ENCODE assay signal across 23 mouse cellular contexts in the genomic region with DNA sequence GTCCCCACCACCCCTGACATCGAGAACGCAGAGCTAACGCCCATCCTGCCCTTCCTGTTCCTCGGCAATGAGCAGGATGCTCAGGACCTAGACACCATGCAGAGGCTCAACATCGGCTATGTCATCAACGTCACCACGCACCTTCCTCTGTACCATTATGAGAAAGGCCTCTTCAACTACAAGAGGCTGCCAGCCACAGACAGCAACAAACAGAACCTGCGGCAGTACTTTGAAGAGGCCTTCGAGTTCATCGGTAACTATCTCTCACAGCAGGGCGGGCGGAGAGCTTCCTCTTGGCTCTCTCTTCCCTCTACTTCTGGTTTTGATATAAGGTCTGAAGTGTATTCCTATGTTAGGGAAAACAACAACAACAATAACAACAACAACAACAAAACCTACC. TPM values are rescaled to one million over a fixed set of nuclear protein-coding genes. Genes with fewer than 3 reads are reported as not detected.
DNase-seq lines count a peak whose midpoint lies in the region; ATAC-seq and TF ChIP-seq lines count a peak whose summit lies in the region.
"Had no signal": no experiment of that assay in that cellular context is flagged by ENCODE, and none has a peak within 500 bp of the region (broad histone marks: within the 10 kb centered on the region; RNA-seq: fewer than 3 reads in every experiment).

No protein-coding gene starts in this region.

- DNase-seq in CD4-positive, CD25-positive, alpha-beta regulatory T cell, adult 2 months (ENCODE audit: low read depth, low spot score), result peak; percentile 42
- DNase-seq in heart, adult 2 months, result peak in 1 of 2 experiments; percentile 12
- no peak for DNase-seq in heart, postnatal 4 days
- no peak for DNase-seq in liver, postnatal 0 days
- DNase-seq in liver, result no peak
- DNase-seq in right cerebral cortex, postnatal 14 days, result no peak
- DNase-seq: cerebellum, adult 11 months; cerebellum, adult 2 months; cerebellum, adult 9-11 months; cerebellum, postnatal 25 days; forebrain, postnatal 0 days; gastrocnemius, postnatal 14 days; heart, adult 18-20 months; kidney, adult 11 months had no signal

- H3K4me3 ChIP-seq in heart, adult 2 months, result no peak overlapping the region
- H3K4me3 ChIP-seq in liver, postnatal 0 days (ENCODE audit: low read depth, low read length), result no peak overlapping the region
- no peak overlapping the region for H3K4me3 ChIP-seq in brown adipose tissue, adult 24 weeks (ENCODE audit: insufficient read depth, low read depth, low read length)
- H3K4me3 ChIP-seq: embryonic facial prominence, embryonic 12.5 days; embryonic facial prominence, embryonic 15.5 days; heart, embryonic 10.5 days; hindbrain, embryonic 12.5 days; intestine, embryonic 15.5 days had no signal

- H3K36me3 ChIP-seq in heart, adult 2 months (ENCODE audit: control insufficient read depth, insufficient read depth, low read length), result peaks cover 8% of the 10 kb centered on the region
- H3K36me3 ChIP-seq in liver, postnatal 0 days (replicated peaks; ENCODE audit: insufficient read depth, low read length), result peaks cover 12% of the 10 kb centered on the region
- H3K36me3 ChIP-seq: embryonic facial prominence, embryonic 12.5 days had no signal

- H3K27me3 ChIP-seq in heart, adult 2 months (ENCODE audit: control insufficient read depth, insufficient read depth, low read length), result no peaks in the 10 kb centered on the region
- H3K27me3 ChIP-seq in liver, postnatal 0 days (ENCODE audit: insufficient read depth, low read length), result no peaks in the 10 kb centered on the region
- H3K27me3 ChIP-seq: embryonic facial prominence, embryonic 12.5 days; embryonic facial prominence, embryonic 15.5 days; hindbrain, embryonic 12.5 days; intestine, embryonic 15.5 days had no signal

- TF ChIP-seq POLR2A in heart, adult 2 months (IDR thresholded peaks at IDR 0.05; ENCODE audit: insufficient read depth, low read depth, low read length), result no peak

- no peak for ATAC-seq in CD4-positive, CD25-positive, alpha-beta regulatory T cell, adult 4 months
- ATAC-seq in liver, postnatal 0 days, result no peak
- ATAC-seq: forebrain, embryonic 14.5 days; forebrain, postnatal 0 days; hindbrain, embryonic 16.5 days; intestine, embryonic 15.5 days had no signal

- no peaks in the 10 kb centered on the region; the same call in 1 of the 2 replicates for H3K4me1 ChIP-seq in heart, adult 2 months (ENCODE audit: control insufficient read depth, insufficient read depth, low read length)
- H3K4me1 ChIP-seq in liver, postnatal 0 days (ENCODE audit: insufficient read depth), result peaks cover 7% of the 10 kb centered on the region
- peaks cover 14% of the 10 kb centered on the region for H3K4me1 ChIP-seq in brown adipose tissue, adult 24 weeks (ENCODE audit: control insufficient read depth, insufficient read depth, insufficient read length, low read length)
- H3K4me1 ChIP-seq: embryonic facial prominence, embryonic 12.5 days had no signal

- no peak for TF ChIP-seq EP300 in heart, adult 2 months (IDR thresholded peaks at IDR 0.05; ENCODE audit: insufficient read depth, low read depth, low read length)
- no peak for TF ChIP-seq EP300 in liver, postnatal 0 days (IDR thresholded peaks at IDR 0.05; ENCODE audit: low read depth)

- intact Hi-C loops in heart, adult 2 months (cut with DNase I), result no loop called here

- H3K4me2 ChIP-seq in liver, postnatal 0 days (ENCODE audit: low read depth, low read length), result no peak overlapping the region
- H3K4me2 ChIP-seq: embryonic facial prominence, embryonic 12.5 days; embryonic facial prominence, embryonic 15.5 days; hindbrain, embryonic 12.5 days; intestine, embryonic 15.5 days had no signal

- no peak for TF ChIP-seq CTCF in heart, adult 2 months (IDR thresholded peaks at IDR 0.05)
- TF ChIP-seq CTCF in liver, postnatal 0 days (IDR thresholded peaks at IDR 0.05; ENCODE audit: low read depth), result no peak

- no peak overlapping the region for H3K9ac ChIP-seq in heart, adult 2 months (ENCODE audit: low read depth, low read length)
- H3K9ac ChIP-seq in liver, postnatal 0 days (replicated peaks), result no peak overlapping the region
- H3K9ac ChIP-seq: embryonic facial prominence, embryonic 12.5 days; embryonic facial prominence, embryonic 15.5 days; forebrain, postnatal 0 days; hindbrain, embryonic 12.5 days; intestine, embryonic 15.5 days had no signal

- H3K27ac ChIP-seq in heart, adult 2 months, result peak overlapping the region; percentile 5; the same call in 1 of the 2 replicates
- H3K27ac ChIP-seq in liver, postnatal 0 days (ENCODE audit: low read depth), result 0 out of 2 replicates have a peak overlapping the region, but pooled peaks have one; percentile 19
- peak overlapping the region; percentile 59 for H3K27ac ChIP-seq in brown adipose tissue, adult 24 weeks (replicated peaks; ENCODE audit: low read depth, low read length)
- H3K27ac ChIP-seq: embryonic facial prominence, embryonic 12.5 days; embryonic facial prominence, embryonic 15.5 days; heart, embryonic 10.5 days; hindbrain, embryonic 12.5 days; intestine, embryonic 15.5 days had no signal

- H3K9me3 ChIP-seq in liver, postnatal 0 days (ENCODE audit: low read length), result no peaks in the 10 kb centered on the region
- H3K9me3 ChIP-seq: embryonic facial prominence, embryonic 12.5 days; embryonic facial prominence, embryonic 15.5 days; heart, embryonic 10.5 days; hindbrain, embryonic 12.5 days; intestine, embryonic 15.5 days had no signal

- no peaks in the 10 kb centered on the region for H3K79me2 ChIP-seq in heart, adult 2 months (replicated peaks; ENCODE audit: control insufficient read depth, insufficient read depth, low read length)

- WGBS in heart, adult 2 months, result 94% methylated on average over 12 of the region's 12 CpGs
- 78% methylated on average over 12 of the region's 12 CpGs for WGBS in liver, postnatal 0 days (ENCODE audit: insufficient replicate concordance)

RNA-seq across cellular contexts. Expression of gene 1700056E22Rik, which starts 34.9 kb away (rescaled TPM):
- under 1 TPM in 1 of 2 experiments, not detected in 1; 0.94 TPM for polyA plus RNA-seq in CD4-positive, CD25-positive, alpha-beta regulatory T cell, adult 4 months (2017; shearing (Covaris generic))
- under 1 TPM; 0.25 to 0.84 TPM for total RNA-seq in heart, adult 2 months (2021)
- 0.44 and 1.5 TPM in 2 replicates for polyA plus RNA-seq in heart, adult 2 months (2012; rRNA removed)
- 1 to 10 TPM; 1.8 to 2.6 TPM for total RNA-seq in heart, postnatal 4 days (2021)
- polyA plus RNA-seq in liver, postnatal 0 days (2015; fragmentation: Nextera tagmentation; extraction: Ambion mirVana), result 2.0 and 2.4 TPM in 2 replicates
- polyA plus RNA-seq in brown adipose tissue, adult 24 weeks (2012; ENCODE audit: insufficient read depth, insufficient read length, missing spikeins), result 3.9 and 4.6 TPM in 2 replicates
- total RNA-seq: forebrain, postnatal 0 days had no signal

RNA-seq across cellular contexts. Expression of gene Dusp10, which starts 55.9 kb away (rescaled TPM):
- 10 to 100 TPM; 17.7 to 21.3 TPM for polyA plus RNA-seq in CD4-positive, CD25-positive, alpha-beta regulatory T cell, adult 4 months (2017; shearing (Covaris generic))
- 1 to 10 TPM; 5.0 to 7.9 TPM for total RNA-seq in heart, adult 2 months (2021)
- polyA plus RNA-seq in heart, adult 2 months (2012; rRNA removed), result 14.1 and 16.3 TPM in 2 replicates
- 10 to 100 TPM; 11.3 to 13.8 TPM for total RNA-seq in heart, postnatal 4 days (2021)
- 2.6 and 2.7 TPM in 2 replicates for polyA plus RNA-seq in liver, postnatal 0 days (2015; fragmentation: Nextera tagmentation; extraction: Ambion mirVana)
- polyA plus RNA-seq in brown adipose tissue, adult 24 weeks (2012; ENCODE audit: insufficient read depth, insufficient read length, missing spikeins), result 26.4 and 30.0 TPM in 2 replicates

Comparison
In these comparisons a context has a peak if more than half of its experiments do, and no peak if none do; other contexts are left out.
1. H3K27ac ChIP-seq: peak in every context shown above with its lines; median percentile 59 in brown adipose tissue, adult 24 weeks; 19 in liver, postnatal 0 days; 5 in heart, adult 2 months.